Mouse (Mus musculus) olfactory bulb, adult 2 months (tissue): ENCODE data around the gene Myh3. TPM values are rescaled to one million over a fixed set of nuclear protein-coding genes. Genes with fewer than 3 reads are reported as not detected.

Source experiments
- H3K27ac ChIP-seq: fragments of 200-500 bp; 2 replicates; pipeline ENCODE4 v1.5.1; 2012; ENCODE audit warnings: low read depth, low read length; ENCODE audit not compliant: insufficient read depth
- H3K4me1 ChIP-seq: fragments of 200-500 bp; 2 replicates; pipeline ENCODE4 v1.6.1; 2012; ENCODE audit warnings: low read length; ENCODE audit not compliant: control insufficient read depth, insufficient read depth
- H3K4me3 ChIP-seq: fragments of 200-500 bp; 2 replicates; pipeline ENCODE4 v1.5.1; 2012; ENCODE audit warnings: mild to moderate bottlenecking, low read depth, low read length, moderate library complexity; ENCODE audit not compliant: insufficient read depth
- CTCF ChIP-seq: fragments of 200-500 bp; IDR thresholded peaks from 2 replicates; pipeline ENCODE4 v1.5.1; 2012; ENCODE audit warnings: low read depth, mild to moderate bottlenecking, low read length, moderate library complexity; ENCODE audit not compliant: insufficient read depth
- POLR2A ChIP-seq: fragments of 200-500 bp; IDR thresholded peaks from 2 replicates; pipeline ENCODE4 v1.6.1; 2012; ENCODE audit warnings: mild to moderate bottlenecking, low read depth, low read length, moderate library complexity; ENCODE audit not compliant: insufficient read depth
- WGBS: fragments of 180-500 bp; shearing (Covaris S2); methylation state at CpG from one replicate; pipeline ENCODE4 v1.1.7; 2018; 5-methylcytosine and 5-hydroxymethylcytosine counted together
- polyA plus RNA-seq: library from polyadenylated mRNA; stranded (reverse); fragments of >200 nt; gene quantifications from 2 replicates; pipeline ENCODE4 v1.2.4, GENCODE M21; 2012; ENCODE audit warnings: low replicate concordance; ENCODE audit not compliant: missing spikeins, insufficient read depth, insufficient read length

Myh3 gene
- polyA plus RNA-seq = not detected in 2 replicates

- WGBS = 87% methylated on average over 5 of the region's 5 CpGs
- Histone ChIP-seq H3K4me3 (no peak within 1 kb of the TSS), H3K27ac (no peak within 1 kb of the TSS), H3K4me1 (no peaks in the 10 kb centered on the region)
- TF ChIP-seq CTCF (no peak), POLR2A (no peak)
Observed at GRCm38 (mm10) chr11:67078000-67078399, at the start of gene Myh3. TSS of gene Myh3 (plus strand) at chr11:67078300.

GRCm38 (mm10) chr11:67030904-67031602 is 47.0 kb upstream of the Myh3 start:
- WGBS = 59% methylated on average over 16 of the region's 16 CpGs
- no peak for TF ChIP-seq POLR2A
- TF ChIP-seq CTCF = no peak
- Histone ChIP-seq H3K4me3 (no peak overlapping the region), H3K27ac (no peak overlapping the region), H3K4me1 (no peaks in the 10 kb centered on the region)

- no peak overlapping the region for H3K27ac ChIP-seq
- no peak for TF ChIP-seq CTCF
- no peak for TF ChIP-seq POLR2A
Observed at GRCm38 (mm10) chr11:67031603-67031915, 46.5 kb upstream of the Myh3 start.

GRCm38 (mm10) chr11:67034775-67035485 is 43.2 kb upstream of the Myh3 start:
- no peak overlapping the region for H3K27ac ChIP-seq
- H3K4me1 ChIP-seq = no peaks in the 10 kb centered on the region
- TF ChIP-seq CTCF = no peak
- H3K4me3 ChIP-seq = no peak overlapping the region
- 79% methylated on average over 4 of the region's 4 CpGs for WGBS

More at GRCm38 (mm10) chr11:67031603-67031915, 46.5 kb upstream of the Myh3 start:
- WGBS = 77% methylated on average over 2 of the region's 2 CpGs
- Histone ChIP-seq H3K4me3 (no peak overlapping the region), H3K4me1 (no peaks in the 10 kb centered on the region)

GRCm38 (mm10) chr11:67036229-67036628 is 41.9 kb upstream of the Myh3 start:
- Histone ChIP-seq H3K27ac (no peak overlapping the region), H3K4me3 (no peak overlapping the region), H3K4me1 (no peaks in the 10 kb centered on the region)
- TF ChIP-seq CTCF (no peak), POLR2A (no peak)
- WGBS = 95% methylated on average over 6 of the region's 6 CpGs

GRCm38 (mm10) chr11:67036892-67037291 is 41.2 kb upstream of the Myh3 start:
- no peak overlapping the region for H3K27ac ChIP-seq

GRCm38 (mm10) chr11:67039799-67040198 is 38.3 kb upstream of the Myh3 start:
- no peak for TF ChIP-seq CTCF
- H3K4me3 ChIP-seq = no peak overlapping the region

More at GRCm38 (mm10) chr11:67036892-67037291, 41.2 kb upstream of the Myh3 start:
- H3K4me1 ChIP-seq = no peaks in the 10 kb centered on the region
- 93% methylated on average over 9 of the region's 9 CpGs for WGBS
- TF ChIP-seq POLR2A (no peak), CTCF (no peak)
- H3K4me3 ChIP-seq = no peak overlapping the region

GRCm38 (mm10) chr11:67040483-67040882 is 37.6 kb upstream of the Myh3 start:
- H3K4me3 ChIP-seq = no peak overlapping the region
- no peaks in the 10 kb centered on the region for H3K4me1 ChIP-seq
- no peak overlapping the region for H3K27ac ChIP-seq
- no peak for TF ChIP-seq CTCF
- no peak for TF ChIP-seq POLR2A
- 98% methylated on average over 6 of the region's 6 CpGs for WGBS

More at GRCm38 (mm10) chr11:67039799-67040198, 38.3 kb upstream of the Myh3 start:
- Histone ChIP-seq H3K4me1 (no peaks in the 10 kb centered on the region), H3K27ac (no peak overlapping the region)
- 94% methylated on average over 3 of the region's 3 CpGs for WGBS

GRCm38 (mm10) chr11:67043007-67043406 is 35.1 kb upstream of the Myh3 start:
- TF ChIP-seq CTCF (no peak), POLR2A (no peak)
- H3K4me3 ChIP-seq = no peak overlapping the region
- 66% methylated on average over 8 of the region's 8 CpGs for WGBS
- no peaks in the 10 kb centered on the region for H3K4me1 ChIP-seq
- H3K27ac ChIP-seq = no peak overlapping the region
